Mouse (Mus musculus) embryo, embryonic 9.5 days (tissue): ENCODE measurements around the gene Grk3.

Source experiments
- DNase-seq: peaks from one replicate; pipeline ENCODE4 v3.0.0-alpha.2; 2017; ENCODE audit errors: extremely low spot score

Grk3 gene

GRCm38 (mm10) chr5:112941001-112941400, 74.6 kb downstream of the Grk3 start:
- DNase-seq = no peak

- DNase-seq = no peak
Measured at GRCm38 (mm10) chr5:112936632-112937031, 79.0 kb downstream of the Grk3 start.

GRCm38 (mm10) chr5:112935436-112935835, 80.2 kb downstream of the Grk3 start:
- DNase-seq = no peak

DNA sequence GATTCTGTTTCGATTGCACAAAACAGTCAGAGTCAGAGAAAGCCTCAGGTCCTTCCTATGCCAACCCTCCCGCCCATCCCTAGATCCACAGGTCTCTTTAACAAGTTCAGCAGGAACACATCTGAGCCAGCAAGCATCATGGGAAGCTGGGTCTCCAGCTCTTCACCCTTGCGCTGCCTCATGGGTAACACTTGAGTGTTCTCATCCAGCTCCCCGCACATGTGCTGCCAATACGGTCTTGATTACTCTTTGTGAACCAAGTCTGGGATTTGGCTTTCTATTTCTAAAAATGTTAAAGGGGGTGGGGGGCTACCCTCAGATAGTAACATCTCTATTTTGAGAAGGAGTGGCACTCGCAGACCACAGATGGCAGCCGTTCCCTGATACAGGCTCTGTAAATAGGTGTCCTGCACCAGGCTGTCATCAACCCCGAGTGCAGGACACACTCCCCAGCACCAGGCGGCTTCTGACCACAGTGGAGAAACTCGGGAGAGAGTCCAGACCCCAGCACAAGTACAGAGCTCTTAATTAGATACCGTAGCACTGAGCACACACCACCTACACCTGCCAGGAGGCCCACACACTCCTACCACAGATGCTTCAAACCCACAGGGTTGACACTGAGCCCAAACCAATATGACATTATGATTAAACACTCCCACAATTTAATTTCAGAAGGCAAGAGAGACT, 82.6 kb downstream of the Grk3 start:
- DNase-seq = no peak

DNA sequence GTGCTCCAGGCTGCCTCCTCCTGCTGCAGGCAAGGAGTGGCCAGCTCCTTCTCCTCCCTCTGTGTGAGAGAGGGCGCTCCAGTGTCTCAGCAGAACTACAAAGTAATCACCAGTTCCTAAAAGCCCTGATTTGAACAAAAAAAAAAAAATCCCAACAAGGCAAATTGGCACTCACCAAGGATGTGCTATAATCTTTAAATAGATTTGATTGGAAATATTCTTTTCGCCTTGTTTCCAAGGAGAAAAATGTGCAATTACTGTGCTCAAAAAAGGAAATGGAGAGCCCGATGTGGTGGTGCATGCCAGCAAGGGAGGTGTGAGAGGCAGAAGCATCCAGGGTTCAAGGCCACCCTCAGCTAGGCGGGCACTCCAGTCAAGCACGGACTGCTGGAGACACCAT, 83.7 kb downstream of the Grk3 start:
- DNase-seq = no peak

DNA sequence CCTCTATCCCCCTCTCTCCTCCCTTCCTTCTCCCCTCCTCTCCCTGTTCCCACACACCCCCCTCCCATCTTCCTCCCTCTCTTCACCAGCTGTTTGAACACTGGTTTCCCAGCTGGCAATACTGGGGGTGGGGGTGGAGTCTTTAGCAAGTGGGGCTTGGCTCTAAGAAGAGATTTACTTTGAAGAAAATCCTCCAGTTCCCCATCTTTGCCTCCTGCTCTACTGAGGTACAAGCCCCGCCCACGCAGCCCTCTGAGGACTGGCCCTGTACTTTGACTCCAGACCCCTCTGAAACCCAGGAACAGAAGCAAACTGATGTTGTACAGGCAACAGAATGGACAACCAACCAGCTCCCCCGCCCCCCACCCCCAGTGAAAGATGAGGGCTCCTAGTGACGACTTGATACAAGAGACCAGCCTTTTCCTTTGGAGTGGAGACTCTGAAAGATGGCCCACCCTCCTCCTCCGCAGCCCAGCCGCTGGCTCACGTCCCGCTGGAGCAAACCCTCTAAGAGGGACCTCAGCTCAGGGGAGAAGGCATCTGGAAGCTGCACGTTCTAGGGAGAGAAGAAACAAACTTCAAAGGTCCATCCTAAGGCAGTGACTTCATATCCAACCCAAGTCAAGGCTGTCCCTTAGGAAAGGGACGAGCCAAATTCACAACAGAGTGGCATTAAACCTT, 87.2 kb downstream of the Grk3 start:
- DNase-seq = no peak

- no peak for DNase-seq
Measured at GRCm38 (mm10) chr5:112925422-112925821, 90.2 kb downstream of the Grk3 start.

GRCm38 (mm10) chr5:112924806-112925205, 90.8 kb downstream of the Grk3 start:
- no peak for DNase-seq

GRCm38 (mm10) chr5:112923841-112924240, 91.8 kb downstream of the Grk3 start:
- DNase-seq = no peak

DNA sequence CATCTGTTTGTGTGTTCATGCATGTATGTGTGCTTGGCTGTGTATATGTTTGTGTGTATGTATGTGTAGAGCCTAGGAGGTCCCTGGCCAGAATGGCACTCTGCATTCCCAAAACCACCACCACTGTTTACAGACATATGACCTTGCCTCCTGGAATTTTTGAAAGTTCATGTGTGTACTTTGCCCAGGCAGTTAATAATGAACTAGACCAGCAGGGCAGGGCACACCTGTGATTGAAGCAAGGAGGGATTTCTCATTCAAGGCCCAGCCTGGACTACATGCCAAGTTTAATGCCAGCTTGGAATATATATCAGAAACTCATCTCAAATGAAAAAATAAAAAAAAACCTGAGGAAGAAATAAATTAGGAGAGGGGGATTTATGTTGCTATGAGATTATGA, 93.7 kb downstream of the Grk3 start:
- DNase-seq = no peak

- DNase-seq = no peak
Measured at GRCm38 (mm10) chr5:112910381-112910780, 105.2 kb downstream of the Grk3 start.

DNA sequence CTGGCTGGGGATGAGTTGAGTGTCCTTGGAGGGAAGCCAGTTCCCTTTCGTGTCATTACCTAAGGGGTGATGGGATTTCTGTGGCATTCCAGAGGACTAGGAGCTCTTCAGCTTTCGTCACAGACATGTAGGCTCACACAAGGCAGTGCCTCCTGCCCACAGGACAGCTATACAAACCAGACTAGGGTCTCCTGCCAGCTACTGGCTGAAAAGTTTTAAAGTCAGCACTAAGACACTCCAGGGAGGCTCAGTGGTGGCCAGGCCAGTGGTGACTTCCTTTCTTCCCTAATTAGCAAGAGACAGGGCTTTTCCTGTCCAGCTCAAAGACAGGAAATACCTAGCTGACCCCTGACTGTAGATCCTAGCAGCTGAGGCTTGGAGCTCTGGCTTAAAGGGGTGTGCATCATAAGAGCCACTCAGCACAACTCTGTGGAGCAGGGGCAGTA, 107.4 kb downstream of the Grk3 start:
- no peak for DNase-seq

DNA sequence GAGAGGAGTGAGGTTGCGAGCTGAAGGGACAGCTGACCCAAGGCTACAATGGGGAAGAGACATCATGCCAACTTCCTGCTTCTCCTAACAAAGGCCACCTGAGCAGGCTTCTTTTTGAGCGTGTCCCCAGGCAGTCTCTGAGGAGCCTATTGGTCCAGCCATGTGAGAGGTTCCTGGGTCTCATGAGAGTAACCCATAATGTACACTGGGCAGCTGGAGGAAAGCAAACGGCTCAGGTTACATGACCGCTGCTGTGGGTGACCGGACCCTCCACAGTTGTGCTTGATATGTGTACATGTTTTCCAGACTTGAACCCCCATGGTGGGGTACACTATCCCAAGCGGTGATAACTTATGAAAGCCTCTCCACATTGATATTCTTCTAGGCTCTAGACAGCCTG, 108.1 kb downstream of the Grk3 start:
- no peak for DNase-seq

DNA sequence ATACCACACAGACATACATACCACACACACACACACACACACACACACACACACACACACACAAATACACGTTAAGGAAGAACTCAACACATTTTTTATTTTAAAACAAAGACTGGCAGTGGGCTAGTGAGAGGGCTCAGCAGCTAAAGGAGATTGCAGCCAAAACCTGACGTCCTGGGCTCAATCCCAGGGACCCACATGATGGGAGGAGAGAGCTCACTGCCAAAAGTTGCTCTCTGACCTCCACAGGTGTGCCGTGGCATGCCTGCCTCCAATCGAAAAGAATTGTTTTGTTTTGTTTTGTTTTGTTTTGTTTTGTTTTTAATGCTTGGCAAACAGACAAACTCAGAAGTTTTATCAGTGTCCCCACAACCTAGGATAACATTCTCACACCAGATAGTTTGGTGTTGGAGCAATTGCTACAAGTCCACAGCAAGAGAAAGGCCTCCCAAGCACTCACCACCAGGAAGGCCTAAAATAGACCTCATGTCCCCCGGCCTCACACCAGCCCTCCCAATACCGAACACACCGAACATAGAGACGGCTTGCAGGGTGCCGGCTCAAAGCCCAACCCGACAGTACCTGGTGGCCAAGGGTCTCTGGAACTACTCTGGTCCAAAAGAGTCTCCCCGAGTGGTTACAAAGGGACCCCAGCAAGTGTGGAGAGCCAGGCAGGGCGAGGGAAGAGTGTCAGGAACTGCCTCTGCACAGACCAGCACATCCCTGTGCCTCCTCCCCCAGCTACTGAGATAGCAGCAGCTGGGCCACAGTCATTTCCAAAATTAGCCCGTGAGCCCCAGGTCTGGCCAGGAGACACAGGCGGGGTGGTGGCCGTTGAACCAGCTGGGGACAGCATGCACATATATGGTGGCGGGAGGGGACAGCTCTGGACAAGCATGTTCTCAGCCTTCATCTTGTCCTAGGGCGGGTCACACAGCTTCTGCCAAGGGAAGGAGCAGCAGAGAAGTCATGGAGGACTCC, 119.6 kb downstream of the Grk3 start, which contains the start of gene Myo18b:
TSS of gene Myo18b (minus strand) at position 689 of the 981 bp plus-strand sequence.
- DNase-seq = no peak

- no peak for DNase-seq
Measured at GRCm38 (mm10) chr5:112893462-112894060, 122.0 kb downstream of the Grk3 start.

DNA sequence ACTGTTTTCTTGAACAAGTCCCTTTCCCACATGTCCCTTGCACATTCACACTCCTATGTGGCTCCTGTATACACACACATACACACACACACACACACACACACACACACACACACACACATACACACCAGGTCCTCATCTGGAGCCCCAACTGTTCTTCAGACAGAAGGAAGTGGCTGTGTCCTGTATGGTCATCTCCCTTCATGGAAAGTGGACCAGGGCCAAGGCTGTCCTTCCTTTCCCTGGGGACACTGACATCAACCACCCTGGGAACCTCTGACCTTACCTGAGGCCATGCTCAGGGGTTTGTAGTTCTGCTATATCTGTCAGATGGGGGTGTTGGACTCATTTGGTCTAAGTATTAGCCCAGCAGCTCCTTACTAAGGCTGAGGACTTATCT, 123.2 kb downstream of the Grk3 start:
- no peak for DNase-seq

- DNase-seq = no peak
Measured at GRCm38 (mm10) chr5:112888651-112889050, 126.9 kb downstream of the Grk3 start.

GRCm38 (mm10) chr5:112886687-112887491, 128.7 kb downstream of the Grk3 start:
- DNase-seq = no peak

DNA sequence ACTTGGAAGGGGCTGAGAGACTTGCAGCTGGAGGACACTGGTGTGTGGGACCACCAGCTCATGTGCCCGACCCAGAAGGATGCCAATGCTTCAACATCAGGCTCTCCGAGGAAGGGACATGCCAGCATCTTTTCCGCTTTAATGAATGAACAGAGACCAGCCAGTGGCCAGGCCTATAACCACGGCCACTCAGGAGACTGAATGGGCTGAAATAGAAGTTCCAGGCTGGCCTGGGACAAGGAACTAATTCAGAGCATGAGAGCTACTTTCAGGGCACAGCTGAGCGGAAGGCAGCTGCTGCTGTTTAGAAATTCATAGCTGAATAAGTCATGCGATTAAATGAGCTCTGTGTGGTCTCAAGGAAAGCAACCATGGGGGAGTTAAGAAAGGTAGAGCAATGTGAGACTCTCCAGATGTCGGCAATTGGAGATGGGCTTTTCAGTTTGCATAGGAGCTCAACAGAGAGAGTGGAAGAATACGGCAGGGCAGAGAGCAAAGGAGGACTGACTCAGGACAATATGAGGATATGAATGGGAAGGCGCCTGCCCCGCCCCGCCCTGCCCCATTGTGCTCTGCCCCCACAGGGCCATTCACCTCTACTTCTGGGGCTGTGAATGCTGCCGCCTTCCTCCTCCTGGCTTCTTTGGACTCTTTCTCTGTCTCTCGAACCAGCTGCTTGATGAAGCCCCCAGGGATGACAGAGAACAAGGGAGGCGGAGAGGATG, 138.0 kb downstream of the Grk3 start:
- DNase-seq = no peak

GRCm38 (mm10) chr5:112876846-112877390, 138.7 kb downstream of the Grk3 start:
- DNase-seq = peak; percentile 53
